Mouse (Mus musculus): ENCODE results near the gene Bglap. TPM values are rescaled to one million over a fixed set of nuclear protein-coding genes. Genes with fewer than 3 reads are reported as not detected.

Gene Bglap
- not detected for polyA plus RNA-seq (2017; shearing (Covaris generic))

DNA sequence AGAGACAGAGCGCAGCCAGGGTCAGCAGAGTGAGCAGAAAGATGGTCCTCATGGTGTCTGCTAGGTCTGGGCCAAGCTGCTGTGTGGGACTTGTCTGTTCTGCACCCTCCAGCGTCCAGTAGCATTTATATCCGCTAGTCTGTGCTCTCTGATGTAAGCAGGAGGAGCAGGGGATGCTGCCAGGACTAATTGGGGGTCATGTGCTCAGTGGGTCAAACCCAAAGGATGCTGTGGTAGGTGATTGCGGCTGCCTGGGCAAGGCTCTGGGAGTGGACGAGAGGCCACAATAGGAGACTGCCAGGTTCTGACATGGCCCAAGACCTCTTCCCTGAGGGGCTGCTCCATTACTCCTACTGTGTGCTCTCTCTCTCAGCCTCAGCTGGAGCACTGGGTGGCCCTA lies at the start of gene Bglap:
Bglap (minus strand) TSS at position 101 of the 400 bp plus-strand sequence.

DNA sequence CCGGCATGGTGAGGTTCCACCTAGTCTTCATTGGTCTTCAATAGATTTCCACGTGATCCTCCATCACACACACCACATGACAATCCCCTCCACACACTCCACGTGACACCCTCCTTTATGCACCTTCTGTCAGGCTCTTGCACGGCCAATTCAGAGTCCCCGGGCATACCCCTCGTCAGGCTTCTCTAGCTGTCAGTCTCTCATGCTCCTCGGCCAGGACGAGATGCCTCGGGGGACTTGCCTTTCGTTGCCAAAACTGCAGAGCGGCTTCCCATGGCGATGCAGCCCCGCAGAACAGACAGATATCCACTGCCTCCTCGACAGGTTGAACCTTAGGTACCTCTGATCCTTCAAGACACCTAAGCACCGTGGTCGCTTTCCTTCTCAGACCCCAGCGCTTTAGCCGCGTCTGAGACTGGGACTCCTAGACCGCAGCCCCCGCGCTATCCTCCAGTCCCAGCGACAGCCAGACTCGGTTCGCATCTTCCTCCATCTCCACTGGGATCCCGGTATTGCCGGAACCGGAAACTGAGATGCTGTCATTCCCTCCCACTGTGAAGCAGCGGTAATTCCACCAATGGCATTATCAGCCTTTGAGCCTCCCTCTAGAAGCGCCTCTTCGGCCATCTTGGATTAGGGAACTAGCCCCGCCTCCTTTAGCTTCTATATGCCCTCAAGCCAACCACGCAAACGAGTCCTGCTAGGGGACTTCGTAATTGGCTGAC lies 40.5 kb upstream of the Bglap start, which contains the start of gene Slc25a44:
Slc25a44 (minus strand) TSS at position 535 of the 725 bp plus-strand sequence.

DNA sequence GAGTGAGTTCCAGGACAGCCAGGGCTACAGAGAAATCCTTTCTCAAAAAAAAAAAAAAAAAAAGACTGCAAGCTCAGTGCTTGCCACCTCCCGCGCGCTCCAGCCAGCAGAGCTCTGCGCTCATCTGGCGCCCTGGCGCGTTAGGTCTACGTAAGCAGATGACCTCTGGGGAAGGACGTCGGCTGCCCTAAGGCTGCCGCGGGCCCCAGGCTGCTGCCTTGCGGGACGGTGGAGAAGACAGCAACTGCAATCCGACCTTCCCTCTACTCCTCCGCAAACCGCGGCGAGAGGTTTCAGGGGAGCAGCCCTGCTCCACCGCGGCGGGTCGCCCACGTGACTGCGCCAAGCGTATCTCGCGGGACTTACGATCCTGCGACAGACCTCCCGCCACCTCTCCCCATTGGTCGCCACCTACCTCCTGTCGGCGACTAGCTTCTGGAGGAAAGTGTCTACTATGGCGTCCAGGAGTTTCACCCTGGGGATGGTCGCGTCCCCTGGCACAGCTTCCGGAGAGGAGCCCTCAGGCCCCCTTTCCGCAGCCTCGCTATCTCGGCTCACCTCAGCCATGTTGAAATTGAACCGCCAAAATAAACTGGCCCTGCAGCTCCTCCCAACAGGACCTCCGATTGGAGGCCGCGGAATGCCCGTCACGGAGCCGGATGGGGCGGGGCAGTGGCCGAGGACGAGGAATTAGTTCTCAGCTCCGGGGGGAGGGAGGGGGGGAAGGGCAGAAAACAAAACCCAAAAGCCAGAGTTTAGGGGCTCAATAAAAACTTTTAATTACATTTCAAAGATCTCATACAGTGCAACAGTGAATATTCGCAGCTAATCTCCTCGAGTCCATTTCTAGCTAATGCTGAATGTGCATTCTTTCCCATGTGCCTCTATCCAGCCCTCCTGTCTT lies 25.7 kb upstream of the Bglap start, which contains the start of gene Pmf1:
Pmf1 (minus strand) TSS at position 591 of the 904 bp plus-strand sequence.

DNA sequence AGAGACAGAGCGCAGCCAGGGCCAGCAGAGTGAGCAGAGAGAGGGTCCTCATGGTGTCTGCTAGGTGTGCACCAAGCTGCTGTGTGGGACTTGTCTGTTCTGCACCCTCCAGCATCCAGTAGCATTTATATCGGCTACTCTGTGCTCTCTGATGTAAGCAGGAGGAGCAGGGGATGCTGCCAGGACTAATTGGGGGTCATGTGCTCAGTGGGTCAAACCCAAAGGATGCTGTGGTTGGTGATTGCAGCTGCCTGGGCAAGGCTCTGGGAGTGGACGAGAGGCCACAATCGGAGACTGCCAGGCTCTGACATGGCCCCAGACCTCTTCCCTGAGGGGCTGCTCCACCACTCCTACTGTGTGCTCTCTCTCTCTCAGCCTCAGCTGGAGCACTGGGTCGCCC lies 5.7 kb downstream of the Bglap start, which contains the start of gene Bglap2:
Bglap2 (minus strand) TSS at position 101 of the 400 bp plus-strand sequence.

DNA sequence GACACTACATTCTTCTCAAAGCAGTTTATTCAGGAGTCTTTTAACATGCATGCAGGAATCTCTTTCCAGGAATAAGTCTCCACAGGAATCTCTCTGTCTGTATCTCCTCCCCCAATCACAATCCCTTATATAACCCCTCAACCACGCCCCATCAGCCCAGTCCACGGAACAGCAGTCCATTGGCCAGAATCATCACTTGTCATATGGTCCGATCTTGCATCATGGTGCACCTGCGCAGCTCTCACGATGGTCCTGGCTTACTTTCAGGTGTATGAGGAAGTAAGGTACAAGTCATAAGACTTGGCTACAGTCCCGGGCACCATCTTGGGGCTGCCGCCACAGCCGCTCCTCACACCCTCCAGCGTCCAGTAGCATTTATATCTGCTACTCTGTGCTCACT lies 11.6 kb downstream of the Bglap start, which contains the start of gene Bglap3:
Bglap3 (minus strand) TSS at position 101 of the 400 bp plus-strand sequence.

DNA sequence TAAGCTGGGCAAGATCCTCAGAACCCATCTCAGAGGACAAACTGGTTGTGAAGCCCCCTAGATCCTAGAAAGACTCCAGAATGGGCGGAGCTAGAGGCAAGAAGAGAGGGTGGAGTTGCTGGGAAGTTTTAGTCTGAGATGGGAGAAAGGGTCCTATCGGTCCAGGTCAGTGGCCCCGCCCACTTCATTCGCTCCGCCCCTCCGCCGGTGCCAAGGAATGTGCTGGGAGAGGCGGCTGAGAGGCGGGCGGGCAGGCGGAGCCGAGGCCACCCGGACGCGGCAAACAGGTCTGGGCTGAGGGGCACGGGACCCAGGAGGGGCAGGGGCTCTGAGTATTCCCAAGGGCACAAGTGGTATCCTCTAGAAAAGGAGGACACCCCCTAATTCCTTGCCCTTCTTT lies 19.9 kb downstream of the Bglap start, which contains the start of gene Paqr6:
Paqr6 (plus strand) TSS at position 248 of the 400 bp plus-strand sequence.

DNA sequence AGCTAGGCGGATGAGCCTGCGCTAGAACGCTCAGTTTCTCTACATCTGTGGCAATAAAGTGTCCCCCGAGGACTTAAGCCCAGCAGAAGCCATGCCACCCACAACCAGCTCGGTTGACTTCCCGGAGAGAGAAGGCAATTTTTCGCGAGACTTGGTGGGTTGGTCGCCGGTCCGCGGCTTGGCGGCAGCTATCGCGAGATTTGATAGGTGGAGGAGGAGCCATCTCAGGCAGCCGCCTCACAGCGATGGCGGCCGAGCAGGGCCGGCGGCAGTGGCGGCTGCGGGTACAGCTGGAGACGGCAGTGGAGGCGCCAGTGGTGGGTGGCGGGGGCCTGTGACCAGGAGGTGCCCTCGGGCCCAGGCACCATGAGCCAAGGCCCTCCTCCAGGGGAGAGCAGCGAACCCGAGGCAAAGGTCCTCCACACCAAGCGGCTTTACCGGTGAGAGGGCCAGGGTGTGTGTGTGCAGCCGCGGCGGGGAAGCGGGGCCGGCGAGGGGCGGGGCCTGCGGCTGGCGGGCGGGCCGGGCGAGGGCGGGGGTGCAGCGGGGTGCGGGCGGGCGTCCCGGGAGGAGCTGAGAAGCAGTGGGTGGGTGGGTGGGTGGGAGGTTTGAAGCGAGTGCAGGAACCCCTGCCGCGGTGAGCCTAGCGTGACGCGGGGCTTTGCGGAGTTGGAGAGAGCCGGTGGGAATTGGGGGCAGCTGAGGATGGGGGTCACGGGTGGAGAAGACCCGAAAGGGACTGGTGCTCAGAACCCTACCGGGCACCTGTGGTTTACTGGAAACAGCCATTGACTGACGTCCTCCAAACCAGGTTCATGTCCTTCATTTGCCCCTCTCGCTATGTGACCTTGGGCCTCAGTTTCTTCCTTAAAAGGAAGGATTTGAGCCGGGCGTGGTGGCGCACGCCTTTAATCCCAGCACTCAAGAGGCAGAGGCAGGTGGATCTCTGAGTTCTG lies 47.9 kb downstream of the Bglap start, which contains the start of the genes Tmem79 and Smg5:
Tmem79 (minus strand) TSS at position 91 of the 956 bp plus-strand sequence.
Smg5 (plus strand) TSS at position 203 of the 956 bp plus-strand sequence.

Other genes starting within 250 kb of the Bglap start
- 168 TPM for gene Mef2d, start 242.1 kb downstream of the Bglap start, polyA plus RNA-seq (2017; shearing (Covaris generic))
- gene Rhbg, start 129.8 kb downstream of the Bglap start, polyA plus RNA-seq (2017; shearing (Covaris generic)): not detected
- not detected for gene Gm38392, start 97.3 kb downstream of the Bglap start, polyA plus RNA-seq (2017; shearing (Covaris generic))
- 4.1 TPM for gene Tsacc, start 87.5 kb downstream of the Bglap start, polyA plus RNA-seq (2017; shearing (Covaris generic))
- 309 TPM for gene Cct3, start 87.3 kb downstream of the Bglap start, polyA plus RNA-seq (2017; shearing (Covaris generic))
- gene Glmp, start 59.4 kb downstream of the Bglap start, polyA plus RNA-seq (2017; shearing (Covaris generic)): 191 TPM
- 0.46 TPM for gene Tmem79, start 48.3 kb downstream of the Bglap start, polyA plus RNA-seq (2017; shearing (Covaris generic))
- 35.6 TPM for gene Smg5, start 48.2 kb downstream of the Bglap start, polyA plus RNA-seq (2017; shearing (Covaris generic))
- not detected for gene Paqr6, start 19.9 kb downstream of the Bglap start, polyA plus RNA-seq (2017; shearing (Covaris generic))
- gene Bglap3, start 11.7 kb downstream of the Bglap start, polyA plus RNA-seq (2017; shearing (Covaris generic)): not detected
- gene Bglap2, start 5.8 kb downstream of the Bglap start, polyA plus RNA-seq (2017; shearing (Covaris generic)): not detected
- gene Pmf1, start 25.9 kb upstream of the Bglap start, polyA plus RNA-seq (2017; shearing (Covaris generic)): 30.9 TPM
- gene Slc25a44, start 40.7 kb upstream of the Bglap start, polyA plus RNA-seq (2017; shearing (Covaris generic)): 14.6 TPM
- 162 TPM for gene Sema4a, start 76.7 kb upstream of the Bglap start, polyA plus RNA-seq (2017; shearing (Covaris generic))
- 189 TPM for gene Lmna, start 125.5 kb upstream of the Bglap start, polyA plus RNA-seq (2017; shearing (Covaris generic))
- gene Mex3a, start 147.9 kb upstream of the Bglap start, polyA plus RNA-seq (2017; shearing (Covaris generic)): 0.06 TPM
- gene Rab25, start 163.8 kb upstream of the Bglap start, polyA plus RNA-seq (2017; shearing (Covaris generic)): not detected
- gene Lamtor2, start 168.6 kb upstream of the Bglap start, polyA plus RNA-seq (2017; shearing (Covaris generic)): 126 TPM
- 35.6 TPM for gene Ubqln4, start 169.3 kb upstream of the Bglap start, polyA plus RNA-seq (2017; shearing (Covaris generic))
- gene Ssr2, start 191.4 kb upstream of the Bglap start, polyA plus RNA-seq (2017; shearing (Covaris generic)): 65.0 TPM
- 79.7 TPM for gene Arhgef2, start 221.5 kb upstream of the Bglap start, polyA plus RNA-seq (2017; shearing (Covaris generic))

Data from effector memory CD4-positive, alpha-beta T cell, adult 7 months (primary cell).